10 mouse cellular contexts compared by ENCODE assay signal in the genomic region with DNA sequence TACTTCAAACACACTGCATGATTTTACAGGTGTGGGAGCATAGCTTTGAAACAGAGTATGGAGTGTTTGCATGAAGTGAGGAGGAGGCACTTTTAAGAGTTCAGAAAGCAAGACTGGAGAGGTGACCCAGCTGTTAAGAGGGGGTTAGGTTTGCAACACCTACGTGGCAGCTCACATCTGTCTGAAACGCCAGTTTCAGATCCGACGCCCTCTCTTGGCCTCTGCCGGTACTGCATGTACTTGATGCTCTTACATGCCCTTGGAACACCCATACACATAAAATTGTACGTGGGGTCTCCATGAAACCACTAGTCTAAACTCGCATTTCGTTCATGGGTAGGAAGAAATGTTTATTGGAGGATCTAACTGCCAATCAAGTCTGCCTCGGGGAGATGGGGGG. TPM values are rescaled to one million over a fixed set of nuclear protein-coding genes. Genes with fewer than 3 reads are reported as not detected.
DNase-seq lines count a peak whose midpoint lies in the region; TF ChIP-seq lines count a peak whose summit lies in the region.
"Had no signal": no experiment of that assay in that cellular context is flagged by ENCODE, and none has a peak within 500 bp of the region (broad histone marks: within the 10 kb centered on the region; RNA-seq: fewer than 3 reads in every experiment).

No protein-coding gene starts in this region.

- no peak overlapping the region for H3K4me3 ChIP-seq in lung, adult 2 months (replicated peaks; ENCODE audit: extremely low read depth, low read depth, low read length)
- no peak overlapping the region for H3K4me3 ChIP-seq in limb, embryonic 10.5 days
- H3K4me3 ChIP-seq: embryonic facial prominence, embryonic 13.5 days; myocyte had no signal

- H3K4me1 ChIP-seq in lung, adult 2 months (ENCODE audit: control insufficient read depth, insufficient read depth, low read length), result no peaks in the 10 kb centered on the region
- peaks cover 5% of the 10 kb centered on the region; the same call in 1 of the 2 replicates for H3K4me1 ChIP-seq in limb, embryonic 10.5 days
- H3K4me1 ChIP-seq: embryonic facial prominence, embryonic 13.5 days had no signal

- peak; percentile 45 for TF ChIP-seq CTCF in lung, adult 2 months (IDR thresholded peaks at IDR 0.05; ENCODE audit: insufficient read depth, low read length)

- no peaks in the 10 kb centered on the region for H3K36me3 ChIP-seq in limb, embryonic 10.5 days
- H3K36me3 ChIP-seq: embryonic facial prominence, embryonic 13.5 days had no signal

- no peaks in the 10 kb centered on the region for H3K27me3 ChIP-seq in limb, embryonic 10.5 days (ENCODE audit: low read depth, poor library complexity, severe bottlenecking)
- H3K27me3 ChIP-seq: embryonic facial prominence, embryonic 13.5 days had no signal

- H3K27ac ChIP-seq in limb, embryonic 10.5 days, result no peak overlapping the region
- H3K27ac ChIP-seq: embryonic facial prominence, embryonic 13.5 days had no signal

- DNase-seq in adrenal gland, postnatal 36 days, result peak; percentile 7 to 12
- no peak for DNase-seq in adrenal gland, postnatal 10 days
- peak; percentile 9 for DNase-seq in lung, adult 2 months
- DNase-seq in lung, postnatal 25 days (ENCODE audit: low spot score), result no peak
- DNase-seq in limb, embryonic 10.5 days (ENCODE audit: low spot score), result peak; percentile 45
- DNase-seq in thymus, postnatal 0 days (ENCODE audit: low spot score), result peak; percentile 45
- no peak for DNase-seq in adrenal gland, adult 2 months
- DNase-seq in cerebellum, adult 9-11 months, result no peak

- TF ChIP-seq POLR2A in lung, adult 2 months (IDR thresholded peaks at IDR 0.05; ENCODE audit: borderline replicate concordance, extremely low read depth, low read depth, low read length), result no peak

- WGBS in lung, adult 2 months, result 34% methylated on average over 9 of the region's 9 CpGs
- 47% methylated on average over 9 of the region's 9 CpGs for WGBS in limb, embryonic 10.5 days

- 0 out of 2 replicates have a peak, but pooled peaks cover 1% of the 10 kb centered on the region for H3K9me3 ChIP-seq in limb, embryonic 10.5 days (replicated peaks)

RNA-seq across cellular contexts. Expression of gene Wdr95, which starts 24.3 kb away (rescaled TPM):
- not detected for total RNA-seq in adrenal gland, postnatal 36 days (2021)
- under 1 TPM in 1 of 2 experiments, not detected in 1; 0.09 TPM for total RNA-seq in adrenal gland, postnatal 10 days (2021)
- polyA plus RNA-seq in lung, adult 2 months (2012; rRNA removed), result 0.89 and 1.9 TPM in 2 replicates
- polyA plus RNA-seq in limb, embryonic 10.5 days (2016; fragmentation: Nextera tagmentation; extraction: Ambion mirVana), result not detected in 2 replicates
- 0.07 and 0.31 TPM in 2 replicates for polyA plus RNA-seq in thymus, postnatal 0 days (2015; fragmentation: Nextera tagmentation; extraction: Ambion mirVana)
- total RNA-seq in adrenal gland, adult 2 months (2021), result not detected
- not detected in 2 replicates for polyA plus RNA-seq in adrenal gland, adult 2 months (2012; rRNA removed)

Comparison
In these comparisons a context has a peak if more than half of its experiments do, and no peak if none do; other contexts are left out.
1. DNase-seq: peak in adrenal gland, postnatal 36 days (2 of 2), lung, adult 2 months (single experiment), limb, embryonic 10.5 days (single experiment) and thymus, postnatal 0 days (single experiment); none in adrenal gland, postnatal 10 days (single experiment), lung, postnatal 25 days (single experiment), adrenal gland, adult 2 months (single experiment) and cerebellum, adult 9-11 months (single experiment).